Mouse (Mus musculus): ENCODE measurements at regions not wholly inside any gene's neighbourhood (a gene's known extent, or its start where the extent isn't known, plus 50 kb on each side); places are given as distances from the start of the nearest gene placed in this dataset.

DNA sequence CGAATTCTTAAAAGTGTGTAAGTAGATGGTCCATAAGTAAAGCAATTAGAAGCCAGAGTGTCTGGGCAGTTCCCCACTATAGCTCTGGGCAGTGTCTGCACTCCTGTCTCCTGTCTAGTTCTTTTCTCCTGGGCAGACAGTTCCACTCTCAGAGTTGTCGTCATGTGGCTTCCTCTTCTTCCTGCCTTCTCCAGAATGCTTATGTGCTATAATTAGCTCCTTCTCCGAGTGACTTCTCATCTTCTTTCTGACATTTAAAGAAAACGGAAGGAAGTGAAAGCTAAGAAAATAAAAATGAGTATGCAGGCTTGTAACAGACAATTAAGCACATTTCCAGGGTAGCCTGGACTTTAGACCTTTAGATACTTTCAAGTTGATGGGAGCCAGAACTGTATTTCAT lies 155.1 kb upstream of the Tnfaip3 start:
- no peaks in the 10 kb centered on the region for H3K36me3 ChIP-seq (ENCODE audit: control insufficient read depth, insufficient read depth, low read length, poor library complexity, severe bottlenecking)
- no peaks in the 10 kb centered on the region for H3K27me3 ChIP-seq (ENCODE audit: control insufficient read depth, insufficient read depth, low read length, poor library complexity, severe bottlenecking)
- DNase-seq (ENCODE audit: low read depth, low spot score): no peak

DNA sequence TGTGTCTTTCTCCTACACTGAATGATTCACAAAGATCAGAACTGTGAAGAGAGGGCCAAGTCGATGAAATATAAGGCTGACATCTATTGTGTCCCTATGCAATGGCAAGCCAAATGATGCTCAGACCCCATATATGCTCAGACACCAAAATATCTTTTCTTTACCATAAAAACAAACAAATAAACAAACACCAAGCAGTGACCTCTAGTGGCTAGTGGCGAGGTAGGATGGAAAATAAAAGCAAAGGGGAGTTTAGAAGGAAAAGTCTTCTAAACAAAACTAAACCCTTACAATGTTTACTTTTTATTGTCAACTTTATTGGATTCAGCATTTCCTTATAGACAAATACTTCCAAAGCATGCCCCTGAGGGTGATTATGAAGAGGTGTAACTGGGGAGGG lies 153.8 kb upstream of the Tnfaip3 start:
- DNase-seq (ENCODE audit: low read depth, low spot score): no peak
- Histone ChIP-seq H3K27me3 (ENCODE audit: control insufficient read depth, insufficient read depth, low read length, poor library complexity, severe bottlenecking) (no peaks in the 10 kb centered on the region), H3K36me3 (ENCODE audit: control insufficient read depth, insufficient read depth, low read length, poor library complexity, severe bottlenecking) (no peaks in the 10 kb centered on the region)

GRCm38 (mm10) chr10:19168362-19168761 lies 152.9 kb upstream of the Tnfaip3 start:
- DNase-seq (ENCODE audit: low read depth, low spot score): no peak
- Histone ChIP-seq H3K27me3 (ENCODE audit: control insufficient read depth, insufficient read depth, low read length, poor library complexity, severe bottlenecking) (no peaks in the 10 kb centered on the region), H3K36me3 (ENCODE audit: control insufficient read depth, insufficient read depth, low read length, poor library complexity, severe bottlenecking) (no peaks in the 10 kb centered on the region)

GRCm38 (mm10) chr10:19167641-19168271 lies 152.3 kb upstream of the Tnfaip3 start:
- Histone ChIP-seq H3K36me3 (ENCODE audit: control insufficient read depth, insufficient read depth, low read length, poor library complexity, severe bottlenecking) (no peaks in the 10 kb centered on the region), H3K27me3 (ENCODE audit: control insufficient read depth, insufficient read depth, low read length, poor library complexity, severe bottlenecking) (no peaks in the 10 kb centered on the region)
- DNase-seq (ENCODE audit: low read depth, low spot score): peak; percentile 28

GRCm38 (mm10) chr10:19167101-19167500 lies 151.6 kb upstream of the Tnfaip3 start:
- Histone ChIP-seq H3K36me3 (ENCODE audit: control insufficient read depth, insufficient read depth, low read length, poor library complexity, severe bottlenecking) (no peaks in the 10 kb centered on the region), H3K27me3 (ENCODE audit: control insufficient read depth, insufficient read depth, low read length, poor library complexity, severe bottlenecking) (no peaks in the 10 kb centered on the region)
- no peak for DNase-seq (ENCODE audit: low read depth, low spot score)

DNA sequence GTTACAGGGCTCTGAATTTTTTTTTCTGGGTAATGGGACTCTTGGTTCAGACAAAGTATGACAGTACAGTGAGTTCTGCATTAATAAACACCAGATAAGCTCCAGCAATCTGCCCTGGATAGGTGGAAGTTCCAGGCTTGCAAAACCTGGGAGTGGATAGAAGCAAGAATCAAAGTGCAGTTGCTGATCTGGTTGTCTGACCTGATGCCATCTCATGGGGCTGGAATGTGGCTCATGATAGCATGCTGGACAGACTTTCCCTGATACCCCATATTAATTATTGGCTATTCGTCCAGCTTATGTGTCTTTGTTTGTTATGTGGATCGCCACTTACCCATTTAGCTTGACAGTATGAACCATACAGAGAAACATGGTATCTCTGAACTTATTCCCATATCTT lies 146.6 kb upstream of the Tnfaip3 start:
- no peaks in the 10 kb centered on the region for H3K27me3 ChIP-seq (ENCODE audit: control insufficient read depth, insufficient read depth, low read length, poor library complexity, severe bottlenecking)
- no peak for DNase-seq (ENCODE audit: low read depth, low spot score)
- H3K36me3 ChIP-seq (ENCODE audit: control insufficient read depth, insufficient read depth, low read length, poor library complexity, severe bottlenecking): no peaks in the 10 kb centered on the region

DNA sequence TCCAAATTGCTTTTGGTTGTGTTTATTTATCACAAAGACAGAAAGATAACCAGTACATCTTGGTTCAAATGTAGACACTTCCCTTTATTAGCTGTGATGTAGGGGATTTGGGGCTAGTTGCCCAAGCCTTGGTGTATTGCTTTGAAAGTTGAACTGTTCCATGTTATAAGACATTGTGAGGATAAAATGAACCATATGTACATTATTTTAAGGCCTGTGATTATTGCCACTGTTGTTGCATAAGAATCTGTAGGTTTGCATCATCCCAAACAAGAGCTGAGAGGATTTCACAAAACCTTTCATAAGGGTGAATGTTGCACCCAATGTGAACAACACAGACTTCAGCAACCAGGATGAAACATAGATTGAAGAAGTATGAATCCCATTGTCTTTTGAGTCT lies 145.7 kb upstream of the Tnfaip3 start:
- DNase-seq (ENCODE audit: low read depth, low spot score): no peak
- H3K27me3 ChIP-seq (ENCODE audit: control insufficient read depth, insufficient read depth, low read length, poor library complexity, severe bottlenecking): no peaks in the 10 kb centered on the region

DNA sequence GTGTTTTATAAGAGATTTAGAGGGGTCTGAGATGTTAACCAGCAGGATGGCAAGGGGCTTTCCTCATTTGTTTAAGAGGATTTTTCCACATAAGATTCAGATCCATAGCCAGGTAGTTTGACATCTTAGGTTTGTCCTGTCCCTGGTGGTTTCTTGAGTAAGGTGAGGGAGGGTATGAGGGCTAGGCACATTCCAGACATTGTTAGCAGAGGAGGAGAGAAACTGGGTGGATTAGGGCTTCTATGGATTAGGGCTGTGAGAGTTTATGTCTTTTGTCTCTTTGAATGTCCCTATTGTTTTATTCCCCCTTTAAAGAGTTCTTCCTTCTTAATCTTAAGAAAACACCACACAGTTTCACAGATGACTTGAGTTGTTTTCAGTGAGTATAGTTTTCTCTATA lies 138.6 kb upstream of the Tnfaip3 start:
- DNase-seq (ENCODE audit: low read depth, low spot score): no peak
- H3K36me3 ChIP-seq (ENCODE audit: control insufficient read depth, insufficient read depth, low read length, poor library complexity, severe bottlenecking): no peaks in the 10 kb centered on the region

More for the DNA sequence above, 145.7 kb upstream of the Tnfaip3 start:
- H3K36me3 ChIP-seq (ENCODE audit: control insufficient read depth, insufficient read depth, low read length, poor library complexity, severe bottlenecking): no peaks in the 10 kb centered on the region

GRCm38 (mm10) chr10:19152773-19153172 lies 137.3 kb upstream of the Tnfaip3 start:
- Histone ChIP-seq H3K27me3 (ENCODE audit: control insufficient read depth, insufficient read depth, low read length, poor library complexity, severe bottlenecking) (no peaks in the 10 kb centered on the region), H3K36me3 (ENCODE audit: control insufficient read depth, insufficient read depth, low read length, poor library complexity, severe bottlenecking) (no peaks in the 10 kb centered on the region)
- DNase-seq (ENCODE audit: low read depth, low spot score): no peak

More for the DNA sequence above, 138.6 kb upstream of the Tnfaip3 start:
- H3K27me3 ChIP-seq (ENCODE audit: control insufficient read depth, insufficient read depth, low read length, poor library complexity, severe bottlenecking): no peaks in the 10 kb centered on the region

DNA sequence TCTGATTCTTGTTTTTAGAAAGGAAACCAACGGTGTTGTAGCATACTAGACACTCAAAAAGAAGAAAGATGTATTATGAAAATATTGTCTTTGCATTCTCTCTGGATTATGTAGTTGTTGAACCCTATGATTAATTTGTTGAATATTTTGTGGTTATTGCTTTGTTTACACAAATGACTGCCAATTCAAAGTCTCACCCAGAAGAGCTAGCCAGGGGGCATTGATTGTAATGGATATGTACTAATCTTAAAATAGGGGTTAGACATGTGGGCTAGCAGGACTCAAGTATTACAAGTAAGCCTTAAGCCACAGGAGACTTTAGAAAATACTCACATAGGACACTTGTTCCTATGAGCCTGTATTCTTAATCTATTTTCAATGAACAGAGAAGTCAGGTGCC lies 135.3 kb upstream of the Tnfaip3 start:
- DNase-seq (ENCODE audit: low read depth, low spot score): no peak
- H3K36me3 ChIP-seq (ENCODE audit: control insufficient read depth, insufficient read depth, low read length, poor library complexity, severe bottlenecking): no peaks in the 10 kb centered on the region

DNA sequence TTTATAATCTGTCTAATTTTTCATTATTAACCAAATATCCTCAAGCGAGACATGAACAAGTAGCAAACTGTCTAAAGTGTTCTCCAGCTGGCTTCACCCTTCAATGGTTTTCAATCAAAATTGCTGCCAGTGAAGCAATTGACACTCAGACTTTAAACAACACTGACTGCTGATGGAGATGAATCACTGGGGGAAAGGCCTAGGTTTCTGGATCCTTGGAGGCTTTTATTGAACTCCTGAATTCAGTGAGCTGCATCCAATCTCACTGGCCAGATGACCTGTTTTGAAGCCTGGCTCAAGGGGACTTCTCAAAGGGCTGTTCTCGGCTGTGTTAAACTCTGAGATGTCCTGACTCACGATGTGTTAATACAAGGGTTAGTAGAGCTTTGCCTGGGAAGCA lies 134.5 kb upstream of the Tnfaip3 start:
- Histone ChIP-seq H3K27me3 (ENCODE audit: control insufficient read depth, insufficient read depth, low read length, poor library complexity, severe bottlenecking) (no peaks in the 10 kb centered on the region), H3K36me3 (ENCODE audit: control insufficient read depth, insufficient read depth, low read length, poor library complexity, severe bottlenecking) (no peaks in the 10 kb centered on the region)
- DNase-seq (ENCODE audit: low read depth, low spot score): no peak

More for the DNA sequence above, 135.3 kb upstream of the Tnfaip3 start:
- no peaks in the 10 kb centered on the region for H3K27me3 ChIP-seq (ENCODE audit: control insufficient read depth, insufficient read depth, low read length, poor library complexity, severe bottlenecking)

DNA sequence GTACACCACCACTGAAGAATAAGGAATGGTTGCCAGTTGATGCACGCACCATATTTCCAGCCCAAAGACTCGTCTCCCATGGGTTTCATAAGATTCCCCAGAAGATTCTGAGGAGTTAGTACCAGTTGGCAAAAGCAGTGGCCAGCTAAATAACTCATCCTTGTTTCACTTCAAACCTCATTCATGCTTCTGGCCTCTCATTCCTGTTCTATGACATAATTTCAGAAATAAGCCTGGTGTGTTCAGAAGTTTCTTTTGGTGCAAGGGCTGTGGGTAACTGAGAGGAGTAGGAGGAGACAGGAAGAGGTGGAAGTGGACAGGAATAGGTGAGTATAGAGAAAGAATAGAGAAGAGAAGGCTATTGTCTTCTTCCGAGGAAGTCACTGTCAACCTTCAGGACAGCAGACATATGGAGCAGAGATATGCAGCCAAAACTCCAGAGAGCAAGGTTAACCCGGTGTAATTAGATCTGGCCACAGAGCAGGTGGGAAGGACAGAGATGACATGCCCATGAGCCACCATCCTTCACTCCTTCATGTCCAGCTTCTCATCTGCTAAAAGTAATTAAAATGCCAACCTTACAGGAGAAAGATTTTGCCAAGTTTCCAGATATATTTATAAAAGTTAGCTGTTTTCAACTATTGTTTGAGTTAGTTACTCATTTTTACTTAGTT lies 133.9 kb upstream of the Tnfaip3 start:
- no peak for DNase-seq (ENCODE audit: low read depth, low spot score)
- Histone ChIP-seq H3K27me3 (ENCODE audit: control insufficient read depth, insufficient read depth, low read length, poor library complexity, severe bottlenecking) (no peaks in the 10 kb centered on the region), H3K36me3 (ENCODE audit: control insufficient read depth, insufficient read depth, low read length, poor library complexity, severe bottlenecking) (no peaks in the 10 kb centered on the region)

- DNase-seq (ENCODE audit: low read depth, low spot score): no peak
- Histone ChIP-seq H3K27me3 (ENCODE audit: control insufficient read depth, insufficient read depth, low read length, poor library complexity, severe bottlenecking) (no peaks in the 10 kb centered on the region), H3K36me3 (ENCODE audit: control insufficient read depth, insufficient read depth, low read length, poor library complexity, severe bottlenecking) (no peaks in the 10 kb centered on the region)
Observed at GRCm38 (mm10) chr10:19141481-19141880, 126.0 kb upstream of the Tnfaip3 start.

DNA sequence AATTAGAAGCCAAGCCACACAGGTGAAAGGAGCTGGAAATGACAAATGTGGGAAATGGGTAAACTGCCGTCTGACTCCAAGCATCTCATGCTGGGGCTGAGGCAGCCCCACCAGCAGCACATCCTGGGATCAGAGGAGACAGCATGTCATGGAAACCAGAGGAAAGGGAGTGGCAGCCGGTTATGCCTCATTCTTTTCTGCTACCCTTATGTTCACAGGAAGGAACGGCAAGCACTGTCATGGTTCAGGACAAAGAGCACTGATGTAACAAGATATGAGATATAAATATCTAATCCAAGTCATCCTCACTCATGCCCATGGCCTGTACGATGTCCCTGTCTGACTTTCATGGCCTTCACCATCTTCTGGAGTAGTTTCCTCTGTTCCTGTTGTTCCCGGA lies 125.2 kb upstream of the Tnfaip3 start:
- Histone ChIP-seq H3K27me3 (ENCODE audit: control insufficient read depth, insufficient read depth, low read length, poor library complexity, severe bottlenecking) (no peaks in the 10 kb centered on the region), H3K36me3 (ENCODE audit: control insufficient read depth, insufficient read depth, low read length, poor library complexity, severe bottlenecking) (no peaks in the 10 kb centered on the region)
- no peak for DNase-seq (ENCODE audit: low read depth, low spot score)

DNA sequence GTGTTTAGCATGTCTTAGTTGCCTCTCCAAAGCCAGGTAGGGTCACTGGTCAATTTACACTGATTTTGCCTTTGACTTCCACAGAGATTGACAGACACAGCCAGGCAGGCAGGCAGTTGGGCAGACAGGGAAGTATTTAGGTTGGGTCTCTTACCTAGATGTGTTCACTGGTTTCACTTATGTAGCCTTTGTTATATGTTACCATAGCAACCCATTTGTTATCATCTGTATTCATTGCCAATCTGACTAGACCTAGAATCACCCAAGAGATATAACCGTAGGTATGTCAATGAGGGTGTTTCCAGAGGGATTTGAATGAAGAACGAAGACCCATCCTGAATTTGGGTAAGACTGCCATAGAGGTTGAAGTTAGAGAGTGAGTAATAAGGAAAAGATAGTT lies 123.8 kb upstream of the Tnfaip3 start:
- H3K36me3 ChIP-seq (ENCODE audit: control insufficient read depth, insufficient read depth, low read length, poor library complexity, severe bottlenecking): no peaks in the 10 kb centered on the region
- DNase-seq (ENCODE audit: low read depth, low spot score): no peak

GRCm38 (mm10) chr10:19138258-19138657 lies 122.8 kb upstream of the Tnfaip3 start:
- Histone ChIP-seq H3K36me3 (ENCODE audit: control insufficient read depth, insufficient read depth, low read length, poor library complexity, severe bottlenecking) (no peaks in the 10 kb centered on the region), H3K27me3 (ENCODE audit: control insufficient read depth, insufficient read depth, low read length, poor library complexity, severe bottlenecking) (no peaks in the 10 kb centered on the region)
- no peak for DNase-seq (ENCODE audit: low read depth, low spot score)

More for the DNA sequence above, 123.8 kb upstream of the Tnfaip3 start:
- no peaks in the 10 kb centered on the region for H3K27me3 ChIP-seq (ENCODE audit: control insufficient read depth, insufficient read depth, low read length, poor library complexity, severe bottlenecking)
